Comparison of ENCODE assay signal across 8 mouse cellular contexts in genomic region chr15:78718290-78719250, GRCm38 (mm10). TPM values are rescaled to one million over a fixed set of nuclear protein-coding genes. Genes with fewer than 3 reads are reported as not detected.
DNase-seq lines count a peak whose midpoint lies in the region; ATAC-seq and TF ChIP-seq lines count a peak whose summit lies in the region.

Elfn2 (minus strand) TSS chr15:78718771.

- peak within 1 kb of the TSS; percentile 27 for H3K4me3 ChIP-seq in heart, adult 2 months
- peak within 1 kb of the TSS; percentile 80 for H3K4me3 ChIP-seq in hindbrain, embryonic 15.5 days
- peak within 1 kb of the TSS; percentile 43 for H3K4me3 ChIP-seq in limb, embryonic 15.5 days

- TF ChIP-seq EP300 in heart, adult 2 months (IDR thresholded peaks at IDR 0.05; ENCODE audit: insufficient read depth, low read depth, low read length): no peak

- H3K9ac ChIP-seq in heart, adult 2 months (ENCODE audit: low read depth, low read length): peak within 1 kb of the TSS; percentile 21
- peak within 1 kb of the TSS; percentile 87 for H3K9ac ChIP-seq in hindbrain, embryonic 15.5 days
- no peak within 1 kb of the TSS for H3K9ac ChIP-seq in limb, embryonic 15.5 days

- WGBS in heart, adult 2 months: 3% methylated on average over 89 of the region's 89 CpGs
- 1% methylated on average over 83 of the region's 89 CpGs for WGBS in hindbrain, embryonic 15.5 days
- 2% methylated on average over 84 of the region's 89 CpGs for WGBS in limb, embryonic 15.5 days

- intact Hi-C loops in heart, adult 2 months (cut with DNase I): no loop called here
- intact Hi-C loops in heart, postnatal 25 days (cut with DNase I): no loop called here

- TF ChIP-seq POLR2A in heart, adult 2 months (IDR thresholded peaks at IDR 0.05; ENCODE audit: insufficient read depth, low read depth, low read length): no peak

- no peak for DNase-seq in heart, adult 2 months
- no peak for DNase-seq in heart, postnatal 25 days (ENCODE audit: low spot score)
- DNase-seq in CD4-positive, CD25-positive, alpha-beta regulatory T cell, adult 2 months (ENCODE audit: low read depth, low spot score): peak; percentile 45
- peak; percentile 41 for DNase-seq in embryo, embryonic 11 days
- DNase-seq in right cerebral cortex, postnatal 36 days (ENCODE audit: low spot score in 2 of 2): peak; percentile 62 to 68

- H3K4me1 ChIP-seq in heart, adult 2 months (ENCODE audit: control insufficient read depth, insufficient read depth, low read length): no peaks in the 10 kb centered on the region; the same call in 1 of the 2 replicates
- H3K4me1 ChIP-seq in hindbrain, embryonic 15.5 days (replicated peaks): peaks cover 60% of the 10 kb centered on the region
- peaks cover 23% of the 10 kb centered on the region for H3K4me1 ChIP-seq in limb, embryonic 15.5 days

- H3K27me3 ChIP-seq in heart, adult 2 months (ENCODE audit: control insufficient read depth, insufficient read depth, low read length): peaks cover 26% of the 10 kb centered on the region
- H3K27me3 ChIP-seq in hindbrain, embryonic 15.5 days: 0 out of 2 replicates have a peak, but pooled peaks cover 7% of the 10 kb centered on the region
- H3K27me3 ChIP-seq in limb, embryonic 15.5 days: peaks cover 93% of the 10 kb centered on the region

- peak; percentile 68 for ATAC-seq in hindbrain, embryonic 15.5 days (ENCODE audit: low FRiP score, low read depth)
- no peak for ATAC-seq in limb, embryonic 15.5 days (ENCODE audit: insufficient number of reproducible peaks, low FRiP score, low TSS enrichment, low read depth)
- ATAC-seq in monocyte, adult 5-6 weeks (replicated peaks; ENCODE audit: insufficient number of reproducible peaks, low FRiP score, low TSS enrichment, poor library complexity, severe bottlenecking): no peak

- H3K9me3 ChIP-seq in hindbrain, embryonic 15.5 days: no peaks in the 10 kb centered on the region
- H3K9me3 ChIP-seq in limb, embryonic 15.5 days: no peaks in the 10 kb centered on the region

- H3K27ac ChIP-seq in heart, adult 2 months: no peak within 1 kb of the TSS
- peak within 1 kb of the TSS; percentile 87 for H3K27ac ChIP-seq in hindbrain, embryonic 15.5 days (replicated peaks)
- no peak within 1 kb of the TSS for H3K27ac ChIP-seq in limb, embryonic 15.5 days

- peak within 1 kb of the TSS; percentile 92 for H3K4me2 ChIP-seq in hindbrain, embryonic 15.5 days
- peak within 1 kb of the TSS; percentile 83 for H3K4me2 ChIP-seq in limb, embryonic 15.5 days

- TF ChIP-seq CTCF in heart, adult 2 months (IDR thresholded peaks at IDR 0.05): no peak

- H3K79me2 ChIP-seq in heart, adult 2 months (replicated peaks; ENCODE audit: control insufficient read depth, insufficient read depth, low read length): no peaks in the 10 kb centered on the region

- no peaks in the 10 kb centered on the region for H3K36me3 ChIP-seq in heart, adult 2 months (ENCODE audit: control insufficient read depth, insufficient read depth, low read length)
- no peaks in the 10 kb centered on the region for H3K36me3 ChIP-seq in hindbrain, embryonic 15.5 days
- no peaks in the 10 kb centered on the region for H3K36me3 ChIP-seq in limb, embryonic 15.5 days

RNA-seq across cellular contexts. Expression of gene Elfn2, which starts in this region (rescaled TPM):
- total RNA-seq in heart, adult 2 months (2021): 1 to 10 TPM; 1.3 to 3.4 TPM
- 0.16 and 0.35 TPM in 2 replicates for polyA plus RNA-seq in heart, adult 2 months (2012; rRNA removed)
- 1 to 10 TPM; 1.4 to 2.5 TPM for total RNA-seq in heart, postnatal 25 days (2021)
- polyA plus RNA-seq in hindbrain, embryonic 15.5 days (2015; fragmentation: Nextera tagmentation; extraction: Ambion mirVana): 10.6 and 11.7 TPM in 2 replicates
- 0.05 and 0.22 TPM in 2 replicates for polyA plus RNA-seq in limb, embryonic 15.5 days (2015; fragmentation: Nextera tagmentation; extraction: Ambion mirVana)
- total RNA-seq in monocyte, adult 5-6 weeks (2017): not detected in 3 replicates

Comparison
In these comparisons a context has a peak if more than half of its experiments do, and no peak if none do; other contexts are left out.
1. DNase-seq: peak in CD4-positive, CD25-positive, alpha-beta regulatory T cell, adult 2 months (single experiment), embryo, embryonic 11 days (single experiment) and right cerebral cortex, postnatal 36 days (2 of 2); none in heart, adult 2 months (0 of 2) and heart, postnatal 25 days (single experiment).
2. H3K4me3 ChIP-seq: peak in every context shown above with its lines; median percentile 80 in hindbrain, embryonic 15.5 days; 43 in limb, embryonic 15.5 days; 27 in heart, adult 2 months.